Mouse (Mus musculus) gastrocnemius, postnatal 10 days (tissue): ENCODE data around the gene Esf1. TPM values are rescaled to one million over a fixed set of nuclear protein-coding genes. Genes with fewer than 3 reads are reported as not detected.
"Not testable (repeated sequence)": the region's sequence is repeated elsewhere in the genome, so short reads cannot be mapped to it uniquely, and the experiment has no call there.

Experiments
- DNase-seq: peaks from one replicate; pipeline ENCODE4 v3.0.0; 2021; ENCODE audit warnings: mixed read lengths
- total RNA-seq, 2 experiments: library from RNA; stranded (reverse); gene quantifications; 2 replicates each; pipeline ENCODE4 v1.2.3; 2021

The Esf1 gene
- total RNA-seq, 2 experiments from 2014 or later: 13.7 to 16.7 TPM

DNA sequence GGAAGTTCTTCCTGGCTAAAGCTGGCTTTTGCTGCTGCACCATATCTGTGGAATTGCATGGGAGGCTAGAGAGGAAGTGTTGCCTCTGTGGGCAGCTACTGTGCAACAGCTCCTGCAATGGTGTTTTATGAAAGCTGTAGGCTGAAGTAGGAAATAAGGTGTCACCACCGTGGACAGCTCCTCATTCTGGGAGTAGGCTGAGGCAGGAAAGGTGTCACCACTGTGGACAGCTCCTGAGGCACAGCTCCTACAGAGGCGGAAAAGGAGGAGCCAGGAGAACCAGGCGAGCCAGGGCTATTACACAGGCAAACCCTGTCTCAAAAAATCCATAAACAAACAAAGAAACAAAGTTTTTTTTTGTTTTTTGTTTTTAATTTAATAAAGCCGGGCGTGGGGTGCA, 74.3 kb downstream of the Esf1 start:
- DNase-seq: no peak

DNA sequence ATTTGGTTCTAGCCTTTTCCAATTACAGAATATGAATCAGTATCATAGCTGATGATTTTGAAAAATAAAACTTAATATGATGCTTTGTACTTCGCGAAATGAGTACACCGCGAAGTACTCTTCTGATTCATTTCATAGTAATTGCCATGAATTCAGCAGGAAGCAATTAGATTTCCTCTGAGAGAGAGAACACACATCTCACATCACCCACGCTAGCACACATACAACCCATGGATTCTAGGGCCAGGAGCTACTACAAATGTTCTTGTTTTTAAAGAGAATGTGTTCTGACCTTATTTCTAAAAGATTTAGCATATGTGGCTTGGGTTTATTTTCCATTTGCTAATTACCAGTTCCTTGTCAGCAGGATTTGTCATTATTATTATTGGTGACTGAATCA, 76.9 kb downstream of the Esf1 start:
- no peak for DNase-seq

DNA sequence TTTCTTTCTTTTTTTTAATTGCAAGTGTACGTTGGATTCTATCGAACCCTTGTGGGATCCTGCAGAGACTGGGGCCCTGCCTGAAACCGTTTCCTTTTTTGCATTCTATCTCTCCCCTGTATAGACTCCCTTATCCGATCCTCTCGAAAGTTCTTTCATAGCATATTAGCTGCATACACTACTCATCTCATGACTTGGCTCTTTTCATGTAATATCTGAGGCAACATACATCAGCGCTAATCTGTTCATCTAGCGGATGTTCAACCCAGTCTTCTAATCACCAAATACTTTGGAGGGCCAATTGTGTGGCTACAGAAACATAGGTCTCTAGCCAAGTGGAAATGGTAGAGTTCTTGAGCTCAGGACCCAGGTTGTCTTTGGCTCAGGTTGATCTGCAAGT, 86.1 kb downstream of the Esf1 start:
- DNase-seq: no peak

DNA sequence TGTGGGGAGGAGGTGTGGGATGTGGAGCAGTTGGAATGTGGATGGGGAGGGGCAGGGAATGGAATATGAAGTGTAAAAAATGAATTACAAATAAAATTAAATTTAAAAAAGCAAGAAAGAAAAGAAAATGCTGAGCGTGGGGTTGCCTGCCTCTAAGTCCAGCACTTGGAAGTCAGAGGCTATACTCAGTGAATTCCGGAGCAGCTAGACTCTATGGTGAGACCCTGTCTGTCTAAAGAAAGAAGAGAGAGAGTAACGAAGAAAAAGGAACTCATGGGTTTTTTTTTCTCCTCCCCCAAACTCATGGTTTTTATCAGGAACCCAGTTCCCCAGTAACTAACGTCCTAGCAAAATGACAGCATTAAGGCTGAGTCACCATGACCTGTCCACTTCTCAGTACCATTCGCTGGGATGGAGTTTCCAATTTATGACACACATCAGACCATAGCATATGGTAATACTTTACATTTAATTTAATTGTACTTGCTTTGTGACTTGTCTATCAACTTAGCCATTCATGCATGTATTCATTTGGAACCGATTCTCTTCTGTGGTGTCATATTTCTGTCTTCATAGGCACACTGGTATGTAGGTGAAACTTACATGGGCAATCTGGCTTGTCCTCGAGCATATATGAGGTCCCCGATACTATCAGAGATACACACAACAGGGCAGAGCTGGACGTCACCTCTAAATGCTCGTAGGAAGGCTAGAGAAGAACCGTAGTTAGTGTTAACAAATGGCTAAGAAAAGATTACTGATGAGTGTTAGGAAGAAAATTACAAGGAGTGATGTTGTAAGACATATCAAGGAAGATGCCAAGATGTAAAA, 89.4 kb downstream of the Esf1 start:
- DNase-seq: no peak

DNA sequence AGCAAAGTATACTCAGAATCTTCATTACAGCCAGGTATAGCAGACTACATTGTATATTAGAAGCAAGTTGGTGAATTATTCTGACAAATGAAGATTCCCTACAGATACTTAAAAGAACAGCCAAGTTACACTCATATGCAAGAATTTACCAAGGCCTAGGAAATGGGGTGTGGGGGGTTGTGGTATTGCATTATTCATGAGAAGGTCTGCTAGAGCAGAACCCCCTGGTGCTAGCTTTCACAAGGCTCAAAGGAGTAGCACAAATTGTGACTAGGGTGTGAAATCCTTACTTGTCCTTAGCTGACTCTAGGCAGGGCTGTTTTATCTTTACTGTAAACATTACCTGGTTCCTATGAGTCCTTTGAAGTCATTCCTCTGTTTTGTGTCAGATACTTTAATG, 91.1 kb downstream of the Esf1 start:
- DNase-seq: not testable (repeated sequence)

DNA sequence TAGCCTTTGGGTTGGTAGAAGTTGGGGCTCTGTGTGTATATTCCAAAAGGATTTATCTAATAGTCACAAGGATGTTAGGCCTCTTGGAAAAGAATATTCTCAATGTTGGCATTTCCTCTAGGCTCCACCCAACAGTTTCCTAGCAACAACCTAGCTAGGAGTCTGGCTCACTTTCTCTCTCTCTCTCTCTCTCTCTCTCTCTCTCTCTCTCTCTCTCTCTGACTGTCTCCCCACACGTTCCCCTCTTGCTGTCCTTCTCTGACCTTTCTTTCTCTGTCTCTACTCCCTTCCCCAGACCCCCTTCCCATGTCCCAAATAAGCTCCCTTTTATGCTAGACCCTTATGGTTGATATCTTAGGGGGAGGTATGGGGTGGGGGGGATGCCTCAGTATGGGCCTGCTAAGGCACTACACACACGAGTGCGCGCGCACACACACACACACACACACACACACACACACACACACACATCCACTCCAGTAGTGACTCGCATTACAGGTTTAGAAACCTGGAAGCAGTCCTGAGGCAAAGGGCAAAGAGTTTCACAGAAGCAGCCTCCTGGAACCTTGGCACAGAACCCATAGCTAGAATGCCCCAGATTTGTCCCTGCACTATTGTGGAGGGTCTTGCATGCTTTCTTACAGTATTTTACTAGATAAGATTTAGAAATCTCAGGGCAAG, 91.6 kb downstream of the Esf1 start:
- DNase-seq: no peak

DNA sequence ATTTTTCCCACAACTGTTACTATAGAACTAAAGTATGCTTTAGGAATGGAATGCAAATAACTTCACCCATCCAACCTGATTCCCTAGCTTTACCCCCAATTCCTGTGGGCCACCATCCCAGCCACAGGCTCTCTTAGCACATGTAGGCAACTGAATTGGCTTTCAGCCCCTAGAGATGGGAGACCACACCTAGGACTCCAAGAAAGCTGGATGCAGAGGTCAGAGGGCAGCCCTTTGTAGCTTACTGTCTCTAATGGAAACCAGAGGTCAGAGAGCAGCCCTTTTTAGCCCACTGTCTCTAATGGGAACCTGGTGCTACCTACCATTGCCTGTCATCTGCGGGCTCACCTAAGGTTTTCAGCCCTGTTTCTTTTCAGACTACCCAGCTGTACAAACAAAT, 92.9 kb downstream of the Esf1 start:
- DNase-seq: no peak

DNA sequence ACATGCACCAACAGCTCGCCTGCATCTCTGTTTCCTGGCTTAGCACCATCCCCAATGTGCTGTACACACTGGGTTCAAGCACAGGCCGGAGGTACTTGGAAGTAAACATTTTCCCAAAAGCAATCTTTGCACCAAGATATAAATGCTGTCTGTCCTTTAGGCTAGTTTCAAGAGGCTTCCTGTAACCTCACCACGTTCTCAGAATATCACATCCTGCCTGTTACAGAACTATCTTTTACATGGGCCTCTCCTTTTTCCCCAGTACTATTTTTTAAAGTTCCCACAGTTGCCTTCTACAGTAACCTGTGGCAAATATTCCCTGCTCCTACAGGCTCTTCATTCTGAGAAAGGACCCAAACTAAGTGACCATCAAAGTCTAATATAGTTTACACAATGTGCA, 95.2 kb downstream of the Esf1 start:
- DNase-seq: no peak

Other genes starting within 250 kb of the Esf1 start
- 1 to 10 TPM; 5.6 to 5.7 TPM for gene Tasp1, start 103.8 kb downstream of the Esf1 start, total RNA-seq
- gene Gm17374, start 18.5 kb downstream of the Esf1 start, total RNA-seq: not detected
- 10 to 100 TPM; 25.2 to 26.7 TPM for gene Ndufaf5, start 85 bp upstream of the Esf1 start, total RNA-seq
- gene Sel1l2, start 219.1 kb upstream of the Esf1 start, total RNA-seq: under 1 TPM; 0.09 to 0.27 TPM
- 10 to 100 TPM; 16.6 to 17.4 TPM for gene Macrod2, start 224.7 kb upstream of the Esf1 start, total RNA-seq